Mouse (Mus musculus) olfactory bulb, adult 2 months (tissue): Measurements from ENCODE around the gene Upk1b.

Experiments used
- CTCF ChIP-seq: fragments of 200-500 bp; IDR thresholded peaks from 2 replicates; pipeline ENCODE4 v1.5.1; 2012; ENCODE audit warnings: low read depth, mild to moderate bottlenecking, low read length, moderate library complexity; ENCODE audit not compliant: insufficient read depth
- POLR2A ChIP-seq: fragments of 200-500 bp; IDR thresholded peaks from 2 replicates; pipeline ENCODE4 v1.6.1; 2012; ENCODE audit warnings: mild to moderate bottlenecking, low read depth, low read length, moderate library complexity; ENCODE audit not compliant: insufficient read depth

GRCm38 (mm10) chr16:38755452-38756176, 44.5 kb downstream of the Upk1b start:
- TF ChIP-seq POLR2A = no peak
- no peak for TF ChIP-seq CTCF
